Mouse (Mus musculus) midbrain, embryonic 13.5 days (tissue): ENCODE measurements around the gene Tnf. TPM values are rescaled to one million over a fixed set of nuclear protein-coding genes. Genes with fewer than 3 reads are reported as not detected.
A peak's percentile ranks its signal among the peaks of the same experiment; 100 is the strongest.

Experiments
- ATAC-seq: fragments of 200-750 bp; cut with Nextera tagmentation; 2 replicates; pipeline ENCODE4 v1.8.0; 2017; ENCODE audit warnings: mild to moderate bottlenecking, moderate TSS enrichment, moderate library complexity
- H3K27ac ChIP-seq: fragments of 300-500 bp; sonication (generic); 2 replicates; pipeline ENCODE4 v1.5.1; 2015; ENCODE audit warnings: inconsistent platforms, mild to moderate bottlenecking, moderate library complexity
- H3K27me3 ChIP-seq: fragments of 300-500 bp; sonication (generic); 2 replicates; pipeline ENCODE4 v1.6.1; 2015; ENCODE audit warnings: mild to moderate bottlenecking, inconsistent platforms
- H3K36me3 ChIP-seq: fragments of 300-500 bp; sonication (generic); 2 replicates; pipeline ENCODE4 v1.6.1; 2015; ENCODE audit warnings: mild to moderate bottlenecking, inconsistent platforms
- H3K4me1 ChIP-seq: fragments of 300-500 bp; sonication (generic); replicated peaks from 2 replicates; pipeline ENCODE4 v1.6.1; 2015; ENCODE audit warnings: inconsistent platforms
- H3K4me2 ChIP-seq: fragments of 300-500 bp; sonication (generic); replicated peaks from 2 replicates; pipeline ENCODE4 v1.6.1; 2015; ENCODE audit warnings: moderate library complexity, mild to moderate bottlenecking, inconsistent platforms
- H3K4me3 ChIP-seq: fragments of 300-500 bp; sonication (generic); replicated peaks from 2 replicates; pipeline ENCODE4 v1.5.1; 2015; ENCODE audit warnings: mild to moderate bottlenecking, inconsistent platforms
- H3K9ac ChIP-seq: fragments of 300-500 bp; sonication (generic); replicated peaks from 2 replicates; pipeline ENCODE4 v1.6.1; 2015; ENCODE audit warnings: mild to moderate bottlenecking, inconsistent platforms
- H3K9me3 ChIP-seq: fragments of 300-500 bp; sonication (generic); 2 replicates; pipeline ENCODE4 v1.6.1; 2016; ENCODE audit warnings: mild to moderate bottlenecking, inconsistent platforms
- WGBS: fragments of 180-500 bp; shearing (Covaris S2); methylation state at CpG from one replicate; pipeline ENCODE4 v1.1.7; 2015; 5-methylcytosine and 5-hydroxymethylcytosine counted together
- polyA plus RNA-seq: library from polyadenylated mRNA; unstranded; fragments of >200 nt; fragmentation: Nextera tagmentation; extraction: Ambion mirVana; gene quantifications from 2 replicates; pipeline ENCODE4 v1.2.1, GENCODE M21; 2015

Tnf gene
- polyA plus RNA-seq, 1 experiment from 2014 or later = not detected

- no peaks in the 10 kb centered on the region for H3K4me1 ChIP-seq
- WGBS = 83% methylated on average over 5 of the region's 5 CpGs
- H3K9me3 ChIP-seq = no peaks in the 10 kb centered on the region
- H3K27ac ChIP-seq = no peak overlapping the region
- no peak for ATAC-seq
- no peaks in the 10 kb centered on the region for H3K36me3 ChIP-seq
- no peak overlapping the region for H3K9ac ChIP-seq
- H3K4me2 ChIP-seq = no peak overlapping the region
- no peaks in the 10 kb centered on the region for H3K27me3 ChIP-seq
- H3K4me3 ChIP-seq = no peak overlapping the region
Measured at GRCm38 (mm10) chr17:35180093-35180492, 21.7 kb downstream of the Tnf start.

- H3K9ac ChIP-seq = no peak overlapping the region
- 12% methylated on average over 5 of the region's 5 CpGs for WGBS
- ATAC-seq = peak; percentile 48; the same call in 1 of the 2 replicates
Measured at GRCm38 (mm10) chr17:35178528-35178927, 23.3 kb downstream of the Tnf start.

GRCm38 (mm10) chr17:35175968-35176367 lies 25.8 kb downstream of the Tnf start, which contains the start of gene Aif1:
Gene Aif1, minus strand, starts transcription at chr17:35176068.
- 0 out of 2 replicates have a peak within 1 kb of the TSS, but pooled peaks have one; percentile 1 for H3K9ac ChIP-seq
- no peak within 1 kb of the TSS for H3K27ac ChIP-seq
- H3K4me2 ChIP-seq = no peak within 1 kb of the TSS
- H3K4me1 ChIP-seq = no peaks in the 10 kb centered on the region
- H3K9me3 ChIP-seq = no peaks in the 10 kb centered on the region
- WGBS = 33% methylated on average over 2 of the region's 2 CpGs
- H3K36me3 ChIP-seq = no peaks in the 10 kb centered on the region
- H3K4me3 ChIP-seq = no peak within 1 kb of the TSS
- ATAC-seq = no peak
- peaks cover 3% of the 10 kb centered on the region; the same call in 1 of the 2 replicates for H3K27me3 ChIP-seq

More at GRCm38 (mm10) chr17:35178528-35178927, 23.3 kb downstream of the Tnf start:
- no peak overlapping the region for H3K4me2 ChIP-seq
- H3K4me1 ChIP-seq = no peaks in the 10 kb centered on the region
- no peaks in the 10 kb centered on the region for H3K9me3 ChIP-seq
- peaks cover 2% of the 10 kb centered on the region; the same call in 1 of the 2 replicates for H3K27me3 ChIP-seq
- H3K27ac ChIP-seq = no peak overlapping the region
- H3K4me3 ChIP-seq = no peak overlapping the region
- H3K36me3 ChIP-seq = no peaks in the 10 kb centered on the region

- no peaks in the 10 kb centered on the region for H3K9me3 ChIP-seq
- no peak overlapping the region for H3K4me3 ChIP-seq
- WGBS = 65% methylated on average over 6 of the region's 6 CpGs
- no peaks in the 10 kb centered on the region for H3K36me3 ChIP-seq
- H3K27ac ChIP-seq = no peak overlapping the region
- no peak for ATAC-seq
- H3K27me3 ChIP-seq = peaks cover 3% of the 10 kb centered on the region; the same call in 1 of the 2 replicates
- H3K4me1 ChIP-seq = no peaks in the 10 kb centered on the region
- H3K9ac ChIP-seq = 0 out of 2 replicates have a peak overlapping the region, but pooled peaks have one; percentile 1
- no peak overlapping the region for H3K4me2 ChIP-seq
Measured at GRCm38 (mm10) chr17:35175382-35175781, 26.4 kb downstream of the Tnf start.

- no peak for ATAC-seq
- Histone ChIP-seq H3K27me3 (peaks cover 3% of the 10 kb centered on the region; the same call in 1 of the 2 replicates), H3K4me1 (no peaks in the 10 kb centered on the region), H3K4me3 (no peak overlapping the region), H3K4me2 (no peak overlapping the region), H3K27ac (no peak overlapping the region), H3K9ac (no peak overlapping the region), H3K9me3 (no peaks in the 10 kb centered on the region), H3K36me3 (no peaks in the 10 kb centered on the region)
- 80% methylated on average over 8 of the region's 8 CpGs for WGBS
Measured at GRCm38 (mm10) chr17:35174201-35174977, 27.4 kb downstream of the Tnf start.

GRCm38 (mm10) chr17:35173329-35173728 lies 28.5 kb downstream of the Tnf start:
- 69% methylated on average over 3 of the region's 3 CpGs for WGBS

GRCm38 (mm10) chr17:35172445-35173234 lies 29.2 kb downstream of the Tnf start:
- H3K9ac ChIP-seq = no peak overlapping the region; the same call in 1 of the 2 replicates
- no peaks in the 10 kb centered on the region for H3K36me3 ChIP-seq
- H3K4me3 ChIP-seq = no peak overlapping the region
- no peak overlapping the region for H3K4me2 ChIP-seq
- 75% methylated on average over 11 of the region's 11 CpGs for WGBS
- no peak for ATAC-seq
- no peaks in the 10 kb centered on the region for H3K4me1 ChIP-seq
- H3K27ac ChIP-seq = no peak overlapping the region
- H3K9me3 ChIP-seq = no peaks in the 10 kb centered on the region
- H3K27me3 ChIP-seq = peaks cover 3% of the 10 kb centered on the region; the same call in 1 of the 2 replicates

More at GRCm38 (mm10) chr17:35173329-35173728, 28.5 kb downstream of the Tnf start:
- H3K27me3 ChIP-seq = peaks cover 3% of the 10 kb centered on the region; the same call in 1 of the 2 replicates
- H3K36me3 ChIP-seq = no peaks in the 10 kb centered on the region
- no peaks in the 10 kb centered on the region for H3K4me1 ChIP-seq
- H3K9me3 ChIP-seq = no peaks in the 10 kb centered on the region
- H3K4me3 ChIP-seq = no peak overlapping the region
- no peak for ATAC-seq
- no peak overlapping the region for H3K9ac ChIP-seq
- no peak overlapping the region for H3K27ac ChIP-seq
- no peak overlapping the region for H3K4me2 ChIP-seq

GRCm38 (mm10) chr17:35168541-35169207 lies 33.1 kb downstream of the Tnf start:
- ATAC-seq = no peak
- 18% methylated on average over 4 of the region's 4 CpGs for WGBS
- H3K27ac ChIP-seq = peak overlapping the region; percentile 57

GRCm38 (mm10) chr17:35167794-35168193 lies 34.0 kb downstream of the Tnf start:
- Histone ChIP-seq H3K27me3 (no peaks in the 10 kb centered on the region), H3K27ac (no peak overlapping the region), H3K4me2 (no peak overlapping the region), H3K4me3 (no peak overlapping the region), H3K9ac (no peak overlapping the region), H3K9me3 (no peaks in the 10 kb centered on the region), H3K4me1 (peaks cover 18% of the 10 kb centered on the region), H3K36me3 (no peaks in the 10 kb centered on the region)
- ATAC-seq = no peak
- WGBS = 90% methylated on average over 7 of the region's 7 CpGs

More at GRCm38 (mm10) chr17:35168541-35169207, 33.1 kb downstream of the Tnf start:
- H3K4me3 ChIP-seq = no peak overlapping the region
- no peak overlapping the region for H3K9ac ChIP-seq
- no peaks in the 10 kb centered on the region for H3K36me3 ChIP-seq
- peaks cover 3% of the 10 kb centered on the region; the same call in 1 of the 2 replicates for H3K27me3 ChIP-seq
- no peaks in the 10 kb centered on the region for H3K9me3 ChIP-seq
- no peak overlapping the region for H3K4me2 ChIP-seq
- H3K4me1 ChIP-seq = peaks cover 11% of the 10 kb centered on the region

GRCm38 (mm10) chr17:35166352-35167035 lies 35.3 kb downstream of the Tnf start:
- Histone ChIP-seq H3K9ac (peak overlapping the region; percentile 67), H3K4me2 (peak overlapping the region; percentile 91), H3K27me3 (no peaks in the 10 kb centered on the region), H3K36me3 (peaks cover 7% of the 10 kb centered on the region), H3K27ac (peak overlapping the region; percentile 97), H3K4me1 (peaks cover 31% of the 10 kb centered on the region), H3K9me3 (no peaks in the 10 kb centered on the region), H3K4me3 (peak overlapping the region; percentile 99)
- ATAC-seq = no peak
- 70% methylated on average over 8 of the region's 8 CpGs for WGBS
